Mouse (Mus musculus): Measurements from ENCODE around the gene Slc25a38. TPM values are rescaled to one million over a fixed set of nuclear protein-coding genes. Genes with fewer than 3 reads are reported as not detected.
"Not testable (repeated sequence)": the region's sequence is repeated elsewhere in the genome, so short reads cannot be mapped to it uniquely, and the experiment has no call there.

The Slc25a38 gene
- polyA plus RNA-seq, 1 experiment from 2014 or later, result 44.0 TPM

DNA sequence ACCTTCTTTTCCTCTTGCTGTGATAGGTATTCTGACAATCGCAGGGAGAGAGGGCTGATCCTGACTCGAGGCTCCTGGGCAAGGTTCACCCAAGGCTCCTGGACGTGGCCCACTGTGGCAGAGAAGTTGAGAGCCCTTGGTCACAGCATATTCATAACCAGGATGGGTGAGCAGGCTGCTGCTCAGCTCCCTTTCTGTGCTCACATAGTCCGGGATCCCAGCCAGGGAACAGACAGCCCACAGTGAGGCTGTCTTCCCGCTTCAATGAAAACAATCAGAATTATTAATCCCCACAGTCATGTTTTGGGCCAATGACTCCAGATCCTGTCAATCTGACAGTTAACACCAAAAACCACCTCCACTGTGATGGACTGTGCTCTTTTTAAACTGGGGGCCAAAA lies 28.2 kb upstream of the Slc25a38 start:
- no peaks in the 10 kb centered on the region for H3K9me3 ChIP-seq
- no peak for ATAC-seq (ENCODE audit: low FRiP score, low read depth)
- H3K27me3 ChIP-seq, result no peaks in the 10 kb centered on the region
- H3K4me2 ChIP-seq, result no peak overlapping the region
- no peak overlapping the region for H3K9ac ChIP-seq
- no peak overlapping the region for H3K4me3 ChIP-seq
- 74% methylated on average over 5 of the region's 5 CpGs for WGBS
- H3K27ac ChIP-seq (replicated peaks), result no peak overlapping the region
- no peaks in the 10 kb centered on the region for H3K4me1 ChIP-seq (replicated peaks)
- no peaks in the 10 kb centered on the region for H3K36me3 ChIP-seq

- Histone ChIP-seq H3K36me3 (no peaks in the 10 kb centered on the region), H3K4me2 (no peak overlapping the region), H3K9ac (no peak overlapping the region), H3K4me3 (no peak overlapping the region), H3K27me3 (no peaks in the 10 kb centered on the region), H3K4me1 (replicated peaks) (no peaks in the 10 kb centered on the region), H3K9me3 (no peaks in the 10 kb centered on the region), H3K27ac (replicated peaks) (no peak overlapping the region)
- ATAC-seq (ENCODE audit: low FRiP score, low read depth), result no peak
- WGBS, result 61% methylated on average over 4 of the region's 4 CpGs
Observed at GRCm38 (mm10) chr9:120082691-120083090, 27.5 kb upstream of the Slc25a38 start.

GRCm38 (mm10) chr9:120083158-120083894 lies 26.8 kb upstream of the Slc25a38 start:
- no peak overlapping the region for H3K4me3 ChIP-seq
- no peak overlapping the region for H3K27ac ChIP-seq (replicated peaks)
- H3K27me3 ChIP-seq, result no peaks in the 10 kb centered on the region
- H3K4me2 ChIP-seq, result no peak overlapping the region
- no peaks in the 10 kb centered on the region for H3K36me3 ChIP-seq
- no peak for ATAC-seq (ENCODE audit: low FRiP score, low read depth)
- no peaks in the 10 kb centered on the region for H3K9me3 ChIP-seq
- no peaks in the 10 kb centered on the region for H3K4me1 ChIP-seq (replicated peaks)
- 83% methylated on average over 18 of the region's 18 CpGs for WGBS
- H3K9ac ChIP-seq, result no peak overlapping the region

- WGBS, result 89% methylated on average over 9 of the region's 9 CpGs
- ATAC-seq (ENCODE audit: low FRiP score, low read depth), result no peak
- H3K36me3 ChIP-seq, result no peaks in the 10 kb centered on the region
Observed at GRCm38 (mm10) chr9:120084406-120084805, 25.8 kb upstream of the Slc25a38 start.

DNA sequence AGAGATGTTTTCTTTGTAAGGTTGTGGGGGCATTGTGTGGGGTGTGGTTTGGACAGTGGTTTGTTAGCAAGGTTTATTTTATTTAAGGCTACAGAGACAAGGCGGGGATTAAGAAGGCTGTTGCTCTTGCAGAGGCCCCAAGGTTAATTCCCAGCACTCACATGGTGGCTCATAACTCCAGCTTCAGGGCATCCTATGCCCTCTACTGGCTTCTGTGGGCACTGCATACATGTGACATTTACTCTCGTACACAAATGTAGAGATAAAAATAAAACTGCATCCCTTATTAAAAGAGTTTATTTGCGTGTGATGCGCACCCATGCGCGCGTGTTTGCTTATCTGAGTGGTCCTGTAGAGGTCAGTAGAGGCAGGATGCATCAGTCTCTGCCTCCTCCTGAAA lies 21.0 kb upstream of the Slc25a38 start:
- Histone ChIP-seq H3K27ac (replicated peaks) (no peak overlapping the region), H3K9ac (no peak overlapping the region), H3K4me1 (replicated peaks) (no peaks in the 10 kb centered on the region), H3K36me3 (no peaks in the 10 kb centered on the region), H3K4me3 (no peak overlapping the region), H3K9me3 (no peaks in the 10 kb centered on the region), H3K4me2 (no peak overlapping the region), H3K27me3 (no peaks in the 10 kb centered on the region)
- ATAC-seq (ENCODE audit: low FRiP score, low read depth), result no peak
- 87% methylated on average over 7 of the region's 7 CpGs for WGBS

More at GRCm38 (mm10) chr9:120084406-120084805, 25.8 kb upstream of the Slc25a38 start:
- Histone ChIP-seq H3K27me3 (no peaks in the 10 kb centered on the region), H3K4me1 (replicated peaks) (no peaks in the 10 kb centered on the region), H3K27ac (replicated peaks) (no peak overlapping the region), H3K4me3 (no peak overlapping the region), H3K4me2 (no peak overlapping the region), H3K9ac (no peak overlapping the region), H3K9me3 (no peaks in the 10 kb centered on the region)

DNA sequence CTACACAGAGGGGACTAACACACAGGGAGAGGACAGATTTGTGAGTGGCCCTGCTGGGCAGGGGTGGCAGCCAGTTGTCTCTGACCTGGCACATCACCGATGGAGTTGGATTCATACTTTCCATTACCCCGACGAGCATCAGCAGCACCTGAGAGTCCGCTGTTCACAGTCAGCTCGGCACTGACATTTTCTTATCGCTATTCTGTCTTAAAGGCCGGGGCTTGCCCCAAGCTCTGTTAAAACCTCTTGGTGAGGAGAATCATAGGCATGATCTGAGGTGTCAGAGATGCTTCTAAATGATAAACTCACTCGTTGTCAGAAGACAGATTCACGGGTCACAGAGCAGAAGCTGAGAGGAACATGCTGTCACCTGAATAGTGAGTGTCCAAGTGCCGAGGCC lies 19.1 kb upstream of the Slc25a38 start:
- Histone ChIP-seq H3K9ac (no peak overlapping the region), H3K27ac (replicated peaks) (no peak overlapping the region), H3K27me3 (no peaks in the 10 kb centered on the region), H3K4me3 (no peak overlapping the region), H3K4me2 (no peak overlapping the region), H3K4me1 (replicated peaks) (no peaks in the 10 kb centered on the region), H3K36me3 (no peaks in the 10 kb centered on the region), H3K9me3 (no peaks in the 10 kb centered on the region)
- WGBS, result 85% methylated on average over 10 of the region's 10 CpGs
- no peak for ATAC-seq (ENCODE audit: low FRiP score, low read depth)

DNA sequence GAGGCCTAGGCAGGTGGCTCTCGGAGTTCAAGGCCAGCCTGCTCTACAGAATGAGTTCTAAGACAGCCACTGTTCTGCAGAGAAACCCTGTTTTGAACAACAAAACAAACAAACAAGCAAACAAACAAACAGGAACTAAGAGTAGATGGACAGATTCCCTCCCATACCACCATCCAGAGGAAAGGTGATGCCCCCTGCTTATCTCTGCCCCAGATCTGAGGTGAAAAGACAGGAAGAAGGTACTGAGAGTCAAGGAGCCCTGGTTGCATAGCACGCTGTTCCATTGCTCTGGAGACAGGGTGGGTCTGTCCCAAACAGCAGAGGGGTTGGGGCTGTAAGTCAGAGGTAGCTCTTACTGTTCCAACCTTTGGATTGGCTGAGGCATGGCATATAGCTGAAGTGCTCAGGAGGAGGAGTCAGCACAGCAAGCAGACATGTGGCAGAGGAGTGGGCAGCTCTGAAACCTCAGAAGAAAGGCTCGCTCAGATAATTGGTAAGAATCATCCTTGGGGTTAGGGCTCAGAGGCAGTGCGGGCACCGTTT lies 18.4 kb upstream of the Slc25a38 start, which contains the start of gene Ccr8:
Gene Ccr8 (plus strand): TSS at position 419 of the 543 bp plus-strand sequence.
- no peak for ATAC-seq (ENCODE audit: low FRiP score, low read depth)
- Histone ChIP-seq H3K9ac (no peak within 1 kb of the TSS), H3K27me3 (no peaks in the 10 kb centered on the region), H3K27ac (replicated peaks) (no peak within 1 kb of the TSS), H3K4me1 (replicated peaks) (no peaks in the 10 kb centered on the region), H3K36me3 (no peaks in the 10 kb centered on the region), H3K9me3 (no peaks in the 10 kb centered on the region), H3K4me3 (no peak within 1 kb of the TSS), H3K4me2 (no peak within 1 kb of the TSS)
- 79% methylated on average over 5 of the region's 5 CpGs for WGBS

DNA sequence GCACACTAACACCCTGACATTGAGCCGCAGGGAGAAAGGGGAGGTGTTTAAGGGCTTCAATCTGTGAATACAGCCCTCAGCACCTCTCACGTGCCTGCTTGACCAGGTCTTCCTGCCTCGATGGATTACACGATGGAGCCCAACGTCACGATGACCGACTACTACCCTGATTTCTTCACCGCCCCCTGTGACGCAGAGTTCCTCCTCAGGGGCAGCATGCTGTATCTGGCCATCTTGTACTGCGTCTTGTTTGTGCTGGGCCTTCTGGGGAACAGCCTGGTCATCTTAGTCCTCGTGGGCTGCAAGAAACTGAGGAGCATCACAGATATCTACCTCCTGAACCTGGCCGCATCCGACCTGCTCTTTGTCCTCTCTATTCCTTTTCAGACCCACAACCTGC lies 16.5 kb upstream of the Slc25a38 start:
- Histone ChIP-seq H3K27ac (replicated peaks) (no peak overlapping the region), H3K4me1 (replicated peaks) (no peaks in the 10 kb centered on the region), H3K4me3 (no peak overlapping the region), H3K4me2 (no peak overlapping the region), H3K27me3 (no peaks in the 10 kb centered on the region), H3K9me3 (no peaks in the 10 kb centered on the region), H3K36me3 (no peaks in the 10 kb centered on the region), H3K9ac (no peak overlapping the region)
- WGBS, result 90% methylated on average over 13 of the region's 13 CpGs
- no peak for ATAC-seq (ENCODE audit: low FRiP score, low read depth)

DNA sequence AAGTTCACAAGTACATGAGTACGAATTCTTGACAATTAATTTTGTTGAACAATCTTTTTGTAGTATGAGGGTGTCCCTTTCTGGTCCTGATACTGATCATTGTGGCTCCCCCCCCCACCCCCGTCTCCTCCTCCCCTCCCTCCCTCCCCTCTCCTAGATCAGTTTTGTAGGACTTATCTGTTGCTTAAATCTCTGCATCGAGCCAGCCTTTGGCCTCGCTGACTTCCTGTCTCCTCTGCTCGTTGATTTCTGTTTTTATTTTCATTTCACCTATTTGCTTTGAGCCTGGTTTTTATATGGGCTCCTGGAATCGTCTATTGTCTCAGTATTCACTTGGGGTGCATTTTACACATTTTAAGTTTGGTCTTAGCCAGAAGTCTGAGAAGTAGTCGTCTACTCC lies 14.3 kb upstream of the Slc25a38 start:
- H3K27me3 ChIP-seq, result no peaks in the 10 kb centered on the region
- H3K27ac ChIP-seq (replicated peaks), result no peak overlapping the region
- no peaks in the 10 kb centered on the region for H3K4me1 ChIP-seq (replicated peaks)
- no peak for ATAC-seq (ENCODE audit: low FRiP score, low read depth)
- H3K9ac ChIP-seq, result no peak overlapping the region
- no peak overlapping the region for H3K4me2 ChIP-seq
- no peaks in the 10 kb centered on the region for H3K9me3 ChIP-seq
- H3K4me3 ChIP-seq, result no peak overlapping the region
- WGBS, result 79% methylated on average over 7 of the region's 7 CpGs
- H3K36me3 ChIP-seq, result no peaks in the 10 kb centered on the region

DNA sequence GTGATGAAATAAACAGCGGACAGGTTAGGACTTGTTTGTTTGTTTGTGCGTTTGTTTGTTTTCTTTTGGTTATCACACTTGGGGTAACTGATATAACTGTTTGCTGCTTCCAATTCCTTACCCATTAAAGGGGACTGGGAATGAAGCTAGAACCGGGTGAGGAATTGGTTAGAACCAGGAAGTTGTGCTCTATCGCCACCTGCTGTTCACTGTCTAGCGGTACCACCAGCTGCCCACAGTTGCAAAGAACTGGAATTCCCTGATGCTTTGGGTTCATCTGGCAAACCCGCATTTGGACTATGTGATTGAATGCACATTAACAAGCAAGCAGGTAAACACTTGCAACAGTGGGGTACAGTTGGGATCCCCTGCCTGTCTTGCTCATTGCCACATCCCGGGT lies 11.5 kb upstream of the Slc25a38 start:
- Histone ChIP-seq H3K27me3 (no peaks in the 10 kb centered on the region), H3K4me2 (no peak overlapping the region), H3K9ac (no peak overlapping the region), H3K27ac (replicated peaks) (no peak overlapping the region), H3K4me3 (no peak overlapping the region), H3K36me3 (no peaks in the 10 kb centered on the region), H3K9me3 (no peaks in the 10 kb centered on the region), H3K4me1 (replicated peaks) (no peaks in the 10 kb centered on the region)
- 25% methylated on average over 7 of the region's 7 CpGs for WGBS
- no peak for ATAC-seq (ENCODE audit: low FRiP score, low read depth)

- H3K4me3 ChIP-seq, result no peak overlapping the region
- H3K9ac ChIP-seq, result no peak overlapping the region
- 0 out of 2 replicates have a peak, but pooled peaks cover 3% of the 10 kb centered on the region for H3K9me3 ChIP-seq
- H3K4me2 ChIP-seq, result no peak overlapping the region
- no peaks in the 10 kb centered on the region for H3K36me3 ChIP-seq
- H3K27me3 ChIP-seq, result no peaks in the 10 kb centered on the region
- no peaks in the 10 kb centered on the region for H3K4me1 ChIP-seq (replicated peaks)
- ATAC-seq (ENCODE audit: low FRiP score, low read depth), result no peak
- no peak overlapping the region for H3K27ac ChIP-seq (replicated peaks)
- WGBS, result 92% methylated on average over 8 of the region's 8 CpGs
Observed at GRCm38 (mm10) chr9:120099304-120099703, 10.9 kb upstream of the Slc25a38 start.

- H3K9ac ChIP-seq, result no peak overlapping the region
- no peak for ATAC-seq (ENCODE audit: low FRiP score, low read depth)
- 98% methylated on average over 2 of the region's 2 CpGs for WGBS
- H3K36me3 ChIP-seq, result no peaks in the 10 kb centered on the region
- no peaks in the 10 kb centered on the region for H3K27me3 ChIP-seq
- no peak overlapping the region for H3K4me3 ChIP-seq
- no peak overlapping the region for H3K27ac ChIP-seq (replicated peaks)
- H3K9me3 ChIP-seq, result 0 out of 2 replicates have a peak, but pooled peaks cover 5% of the 10 kb centered on the region
- no peaks in the 10 kb centered on the region for H3K4me1 ChIP-seq (replicated peaks)
- no peak overlapping the region for H3K4me2 ChIP-seq
Observed at GRCm38 (mm10) chr9:120101165-120101564, 9.0 kb upstream of the Slc25a38 start.

GRCm38 (mm10) chr9:120108953-120109352 lies 1.2 kb upstream of the Slc25a38 start:
- H3K4me2 ChIP-seq; H3K4me3 ChIP-seq; H3K4me1 ChIP-seq (replicated peaks); H3K9ac ChIP-seq; H3K36me3 ChIP-seq; H3K27ac ChIP-seq (replicated peaks); ATAC-seq (ENCODE audit: low FRiP score, low read depth); H3K27me3 ChIP-seq; H3K9me3 ChIP-seq: not testable (repeated sequence)
- WGBS, result 96% methylated on average over 12 of the region's 12 CpGs
